Mouse (Mus musculus): ENCODE data around the gene Sytl2. TPM values are rescaled to one million over a fixed set of nuclear protein-coding genes. Genes with fewer than 3 reads are reported as not detected.

The Sytl2 gene
- polyA plus RNA-seq, 1 experiment from 2014 or later = 7.1 TPM

- Histone ChIP-seq H3K4me2 (ENCODE audit: low read length) (peak overlapping the region; percentile 97), H3K27me3 (ENCODE audit: control insufficient read depth, insufficient read depth, low read length) (0 out of 2 replicates have a peak, but pooled peaks cover 6% of the 10 kb centered on the region), H3K9ac (replicated peaks; ENCODE audit: low read length) (peak overlapping the region; percentile 62), H3K27ac (replicated peaks; ENCODE audit: low read depth, low read length) (no peak overlapping the region), H3K4me1 (ENCODE audit: control insufficient read depth, insufficient read depth, low read length) (peaks cover 4% of the 10 kb centered on the region; the same call in 1 of the 2 replicates), H3K36me3 (ENCODE audit: control insufficient read depth, insufficient read depth, low read length) (no peaks in the 10 kb centered on the region), H3K4me3 (replicated peaks; ENCODE audit: low read depth, low read length) (peak overlapping the region; percentile 57), H3K9me3 (ENCODE audit: control insufficient read depth, low read length) (no peaks in the 10 kb centered on the region)
- peak; percentile 28 for DNase-seq
- whole genome bisulfite sequencing = 6% methylated on average over 27 of the region's 27 CpGs
- ATAC-seq (ENCODE audit: low FRiP score, low TSS enrichment) = peak; percentile 25; the same call in 1 of the 2 replicates
These were observed 848 bp downstream of the Sytl2 start for GRCm38 (mm10) chr7:90302647-90303552.

GRCm38 (mm10) chr7:90306079-90306478, 4.0 kb downstream of the Sytl2 start:
- WGBS = 5% methylated on average over 3 of the region's 3 CpGs
- Histone ChIP-seq H3K9me3 (ENCODE audit: control insufficient read depth, low read length) (no peaks in the 10 kb centered on the region), H3K36me3 (ENCODE audit: control insufficient read depth, insufficient read depth, low read length) (no peaks in the 10 kb centered on the region), H3K4me2 (ENCODE audit: low read length) (no peak overlapping the region), H3K9ac (replicated peaks; ENCODE audit: low read length) (no peak overlapping the region), H3K4me1 (ENCODE audit: control insufficient read depth, insufficient read depth, low read length) (peaks cover 4% of the 10 kb centered on the region; the same call in 1 of the 2 replicates), H3K4me3 (replicated peaks; ENCODE audit: low read depth, low read length) (no peak overlapping the region), H3K27me3 (ENCODE audit: control insufficient read depth, insufficient read depth, low read length) (0 out of 2 replicates have a peak, but pooled peaks cover 6% of the 10 kb centered on the region), H3K27ac (replicated peaks; ENCODE audit: low read depth, low read length) (no peak overlapping the region)
- no peak for ATAC-seq (ENCODE audit: low FRiP score, low TSS enrichment)
- no peak for DNase-seq

DNA sequence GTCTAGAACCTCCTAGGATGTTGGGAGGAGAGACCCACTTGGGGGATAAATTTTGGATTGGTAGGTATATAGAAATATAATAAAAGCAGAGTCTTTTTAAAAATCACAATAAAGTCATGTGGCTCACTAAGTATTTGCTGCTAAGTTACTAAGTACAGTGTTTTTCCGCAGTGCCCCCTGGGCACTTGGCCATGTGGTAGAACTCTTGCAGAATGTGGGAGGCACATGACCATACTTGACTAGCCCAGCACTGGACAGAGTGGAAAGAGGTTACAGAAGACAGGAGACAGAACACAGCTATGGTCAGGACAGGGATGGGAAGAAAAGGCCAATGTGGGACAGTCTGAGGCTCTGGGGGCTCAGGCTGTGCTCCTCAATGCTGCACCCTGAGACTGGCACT, 4.9 kb downstream of the Sytl2 start:
- no peak for ATAC-seq (ENCODE audit: low FRiP score, low TSS enrichment)
- no peaks in the 10 kb centered on the region for H3K36me3 ChIP-seq (ENCODE audit: control insufficient read depth, insufficient read depth, low read length)
- 93% methylated on average over 1 of the region's 1 CpGs for WGBS

DNA sequence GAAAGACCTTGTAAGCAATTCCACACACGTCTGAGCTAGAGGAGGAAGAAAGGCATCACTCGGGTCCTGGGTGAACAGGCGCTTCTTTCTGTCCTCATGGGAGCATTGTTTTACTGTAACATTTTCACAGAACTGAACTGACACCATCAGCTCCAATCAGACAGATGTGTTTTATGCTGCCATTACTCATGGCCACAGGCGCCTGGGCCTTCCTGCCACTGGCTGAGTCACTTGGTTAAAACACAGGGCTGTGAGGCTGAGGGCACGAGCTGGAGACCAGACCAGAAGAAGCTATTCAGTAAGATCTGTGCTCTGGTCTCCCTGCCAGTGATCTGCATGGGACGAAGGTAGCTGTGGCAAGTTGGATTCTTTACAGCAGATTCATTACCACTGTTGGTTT, 6.0 kb downstream of the Sytl2 start:
- H3K9ac ChIP-seq (replicated peaks; ENCODE audit: low read length) = no peak overlapping the region
- H3K4me2 ChIP-seq (ENCODE audit: low read length) = no peak overlapping the region
- H3K27ac ChIP-seq (replicated peaks; ENCODE audit: low read depth, low read length) = no peak overlapping the region
- H3K27me3 ChIP-seq (ENCODE audit: control insufficient read depth, insufficient read depth, low read length) = 0 out of 2 replicates have a peak, but pooled peaks cover under 1% of the 10 kb centered on the region
- H3K4me1 ChIP-seq (ENCODE audit: control insufficient read depth, insufficient read depth, low read length) = no peaks in the 10 kb centered on the region
- H3K9me3 ChIP-seq (ENCODE audit: control insufficient read depth, low read length) = no peaks in the 10 kb centered on the region
- no peaks in the 10 kb centered on the region for H3K36me3 ChIP-seq (ENCODE audit: control insufficient read depth, insufficient read depth, low read length)
- no peak overlapping the region for H3K4me3 ChIP-seq (replicated peaks; ENCODE audit: low read depth, low read length)
- 79% methylated on average over 6 of the region's 6 CpGs for WGBS
- DNase-seq (no peak), ATAC-seq (ENCODE audit: low FRiP score, low TSS enrichment) (no peak)

More for the DNA sequence above, 4.9 kb downstream of the Sytl2 start:
- Histone ChIP-seq H3K27ac (replicated peaks; ENCODE audit: low read depth, low read length) (no peak overlapping the region), H3K4me3 (replicated peaks; ENCODE audit: low read depth, low read length) (no peak overlapping the region), H3K9me3 (ENCODE audit: control insufficient read depth, low read length) (no peaks in the 10 kb centered on the region), H3K27me3 (ENCODE audit: control insufficient read depth, insufficient read depth, low read length) (0 out of 2 replicates have a peak, but pooled peaks cover 6% of the 10 kb centered on the region), H3K9ac (replicated peaks; ENCODE audit: low read length) (no peak overlapping the region), H3K4me1 (ENCODE audit: control insufficient read depth, insufficient read depth, low read length) (peaks cover 4% of the 10 kb centered on the region; the same call in 1 of the 2 replicates), H3K4me2 (ENCODE audit: low read length) (no peak overlapping the region)
- no peak for DNase-seq

- no peaks in the 10 kb centered on the region for H3K36me3 ChIP-seq (ENCODE audit: control insufficient read depth, insufficient read depth, low read length)
- H3K4me3 ChIP-seq (replicated peaks; ENCODE audit: low read depth, low read length) = no peak overlapping the region
- no peak overlapping the region for H3K27ac ChIP-seq (replicated peaks; ENCODE audit: low read depth, low read length)
- no peak overlapping the region for H3K9ac ChIP-seq (replicated peaks; ENCODE audit: low read length)
- H3K4me2 ChIP-seq (ENCODE audit: low read length) = no peak overlapping the region
- ATAC-seq (ENCODE audit: low FRiP score, low TSS enrichment) = no peak
- H3K27me3 ChIP-seq (ENCODE audit: control insufficient read depth, insufficient read depth, low read length) = no peaks in the 10 kb centered on the region
- WGBS = 79% methylated on average over 7 of the region's 7 CpGs
- DNase-seq = no peak
- H3K9me3 ChIP-seq (ENCODE audit: control insufficient read depth, low read length) = no peaks in the 10 kb centered on the region
- no peaks in the 10 kb centered on the region for H3K4me1 ChIP-seq (ENCODE audit: control insufficient read depth, insufficient read depth, low read length)
These were observed 10.3 kb downstream of the Sytl2 start for GRCm38 (mm10) chr7:90312151-90312883.

DNA sequence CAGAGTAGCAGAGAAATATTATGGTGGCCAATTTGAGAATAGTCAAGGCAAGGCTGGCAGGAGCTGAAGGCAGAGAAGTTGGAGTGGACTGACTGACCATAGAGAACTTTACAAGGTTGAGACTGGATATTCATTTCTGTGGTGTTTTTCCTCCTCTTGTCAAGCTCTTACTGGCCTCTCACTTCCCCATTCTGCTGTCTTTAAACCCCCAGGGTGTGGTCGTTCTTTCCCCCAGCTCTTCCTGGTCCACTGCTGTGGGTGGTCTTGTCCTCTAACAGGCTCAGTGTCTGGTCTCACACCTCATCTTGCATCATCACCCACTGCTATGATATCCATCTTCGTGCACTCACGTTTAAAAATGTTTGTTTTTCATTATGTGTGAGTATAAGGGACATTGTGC, 11.4 kb downstream of the Sytl2 start:
- no peak for ATAC-seq (ENCODE audit: low FRiP score, low TSS enrichment)
- H3K4me1 ChIP-seq (ENCODE audit: control insufficient read depth, insufficient read depth, low read length) = no peaks in the 10 kb centered on the region
- WGBS = 70% methylated on average over 3 of the region's 3 CpGs

GRCm38 (mm10) chr7:90316823-90317222, 14.8 kb downstream of the Sytl2 start:
- DNase-seq (no peak), ATAC-seq (ENCODE audit: low FRiP score, low TSS enrichment) (no peak)
- H3K27ac ChIP-seq (replicated peaks; ENCODE audit: low read depth, low read length) = no peak overlapping the region
- 0 out of 2 replicates have a peak, but pooled peaks cover 4% of the 10 kb centered on the region for H3K4me1 ChIP-seq (ENCODE audit: control insufficient read depth, insufficient read depth, low read length)
- H3K27me3 ChIP-seq (ENCODE audit: control insufficient read depth, insufficient read depth, low read length) = no peaks in the 10 kb centered on the region
- WGBS = 95% methylated on average over 2 of the region's 2 CpGs
- no peak overlapping the region for H3K4me3 ChIP-seq (replicated peaks; ENCODE audit: low read depth, low read length)
- no peaks in the 10 kb centered on the region for H3K36me3 ChIP-seq (ENCODE audit: control insufficient read depth, insufficient read depth, low read length)
- H3K4me2 ChIP-seq (ENCODE audit: low read length) = no peak overlapping the region
- no peaks in the 10 kb centered on the region for H3K9me3 ChIP-seq (ENCODE audit: control insufficient read depth, low read length)
- H3K9ac ChIP-seq (replicated peaks; ENCODE audit: low read length) = no peak overlapping the region

More for the DNA sequence above, 11.4 kb downstream of the Sytl2 start:
- Histone ChIP-seq H3K9me3 (ENCODE audit: control insufficient read depth, low read length) (no peaks in the 10 kb centered on the region), H3K9ac (replicated peaks; ENCODE audit: low read length) (no peak overlapping the region), H3K27me3 (ENCODE audit: control insufficient read depth, insufficient read depth, low read length) (no peaks in the 10 kb centered on the region), H3K4me2 (ENCODE audit: low read length) (no peak overlapping the region), H3K4me3 (replicated peaks; ENCODE audit: low read depth, low read length) (no peak overlapping the region), H3K36me3 (ENCODE audit: control insufficient read depth, insufficient read depth, low read length) (no peaks in the 10 kb centered on the region), H3K27ac (replicated peaks; ENCODE audit: low read depth, low read length) (no peak overlapping the region)
- DNase-seq = no peak

- 77% methylated on average over 1 of the region's 1 CpGs for WGBS
- H3K27ac ChIP-seq (replicated peaks; ENCODE audit: low read depth, low read length) = no peak overlapping the region
- no peaks in the 10 kb centered on the region for H3K9me3 ChIP-seq (ENCODE audit: control insufficient read depth, low read length)
- 0 out of 2 replicates have a peak, but pooled peaks cover 4% of the 10 kb centered on the region for H3K4me1 ChIP-seq (ENCODE audit: control insufficient read depth, insufficient read depth, low read length)
- no peaks in the 10 kb centered on the region for H3K36me3 ChIP-seq (ENCODE audit: control insufficient read depth, insufficient read depth, low read length)
- H3K4me3 ChIP-seq (replicated peaks; ENCODE audit: low read depth, low read length) = no peak overlapping the region
- DNase-seq = no peak
- H3K9ac ChIP-seq (replicated peaks; ENCODE audit: low read length) = no peak overlapping the region
- no peaks in the 10 kb centered on the region for H3K27me3 ChIP-seq (ENCODE audit: control insufficient read depth, insufficient read depth, low read length)
- no peak overlapping the region for H3K4me2 ChIP-seq (ENCODE audit: low read length)
- no peak for ATAC-seq (ENCODE audit: low FRiP score, low TSS enrichment)
These were observed 17.4 kb downstream of the Sytl2 start for GRCm38 (mm10) chr7:90319446-90319845.
